Mouse (Mus musculus) CD4-positive naive resting alpha-beta T cell, adult 76 days (primary cell): ENCODE results near the gene Zfy2. TPM values are rescaled to one million over a fixed set of nuclear protein-coding genes. Genes with fewer than 3 reads are reported as not detected.

Experiments
- total RNA-seq: library from RNA; stranded (reverse); gene quantifications from one replicate; pipeline ENCODE4 v1.2.4, GENCODE M21; 2023

Gene Zfy2
- total RNA-seq = not detected

GRCm38 (mm10) chrY:2170309-2170708 is at the start of gene Zfy2:
TSS of gene Zfy2 (minus strand) at chrY:2170409.

